8 mouse cellular contexts compared by ENCODE assay signal in genomic region chr2:93187323-93187996, GRCm38 (mm10). TPM values are rescaled to one million over a fixed set of nuclear protein-coding genes. Genes with fewer than 3 reads are reported as not detected.
DNase-seq lines count a peak whose midpoint lies in the region; ATAC-seq lines count a peak whose summit lies in the region.

Trp53i11 (plus strand) TSS chr2:93187548.

- intact Hi-C loops in gastrocnemius, postnatal 36 days (cut with DNase I), result loop anchor here (5.0 kb wide), 1 partner anchor 60 kb away; no protein-coding TSS in a partner anchor
- intact Hi-C loops in left cerebral cortex, postnatal 25 days (cut with DNase I), result no loop called here

- DNase-seq in adrenal gland, adult 2 months, result peak; percentile 97
- DNase-seq in embryo, embryonic 10.5 days (ENCODE audit: low spot score), result peak; percentile 89
- peak; percentile 68 to 73 for DNase-seq in gastrocnemius, postnatal 36 days
- DNase-seq in left cerebral cortex, postnatal 25 days (ENCODE audit: low spot score in 2 of 2), result peak; percentile 63 to 66
- DNase-seq in right cerebral cortex, postnatal 10 days (ENCODE audit: low spot score in 2 of 2), result peak; percentile 78 to 82
- peak; percentile 88 for DNase-seq in urinary bladder, postnatal 14 days (ENCODE audit: low spot score)

- ATAC-seq in inflammation-experienced regulatory T-cells, adult 6 months, result peak; percentile 75
- peak; percentile 68 for ATAC-seq in megakaryocyte progenitor cell, adult 5-6 weeks (replicated peaks; ENCODE audit: poor library complexity)

RNA-seq across cellular contexts. Expression of gene Trp53i11, which starts in this region (rescaled TPM):
- total RNA-seq in adrenal gland, adult 2 months (2021), result 10 to 100 TPM; 58.6 to 64.7 TPM
- 123 and 179 TPM in 2 replicates for polyA plus RNA-seq in adrenal gland, adult 2 months (2012; rRNA removed)
- 1 to 10 TPM; 4.7 to 8.0 TPM for total RNA-seq in gastrocnemius, postnatal 36 days (2021)
- 10 to 100 TPM; 45.1 to 68.3 (median 47.4) TPM for polyA plus RNA-seq in inflammation-experienced regulatory T-cells, adult 6 months (2017; shearing (Covaris generic))
- total RNA-seq in left cerebral cortex, postnatal 25 days (2021), result 10 to 100 TPM; 83.8 to 96.3 TPM
- total RNA-seq in megakaryocyte progenitor cell, adult 5-6 weeks (2015), result 2.2 and 2.4 TPM in 2 replicates
- 1.00 and 1.8 TPM in 2 replicates for total RNA-seq in megakaryocyte progenitor cell, adult 5-6 weeks (2017)

Comparison
In these comparisons a context has a peak if more than half of its experiments do, and no peak if none do; other contexts are left out.
1. Peak in every context shown above with its lines: DNase-seq and ATAC-seq.
2. RNA of gene Trp53i11 (total RNA-seq): 83.8 to 96.3 TPM in left cerebral cortex, postnatal 25 days and 58.6 to 64.7 TPM in adrenal gland, adult 2 months; 4.7 to 8.0 TPM in gastrocnemius, postnatal 36 days and 1.00 to 2.4 TPM in megakaryocyte progenitor cell, adult 5-6 weeks; every median in the first group is over 4 times any median in the second.